Mouse (Mus musculus): ENCODE results near the gene Olfr392. TPM values are rescaled to one million over a fixed set of nuclear protein-coding genes. Genes with fewer than 3 reads are reported as not detected.

Gene Olfr392
- polyA plus RNA-seq (2012; rRNA removed) = not detected in 2 replicates

DNA sequence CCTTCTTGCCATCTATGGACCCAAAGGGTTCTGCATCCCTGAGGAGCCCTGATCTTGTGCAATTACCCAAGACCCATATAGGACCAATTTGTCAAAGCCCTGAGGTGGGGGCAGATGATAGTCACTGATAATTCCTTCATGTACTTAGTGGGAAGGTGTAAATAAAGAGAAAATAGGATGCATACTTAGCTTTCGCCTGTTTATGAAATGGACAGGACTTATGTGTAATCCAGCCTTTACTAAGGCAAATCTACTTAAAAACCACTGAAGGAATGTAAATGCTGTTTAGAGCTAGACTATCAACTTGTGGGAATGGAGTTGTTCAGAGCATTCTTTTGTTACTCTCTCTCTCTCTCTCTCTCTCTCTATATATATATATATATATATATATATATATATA lies at the start of gene Olfr392:
Olfr392 (minus strand) TSS at position 101 of the 400 bp plus-strand sequence.

DNA sequence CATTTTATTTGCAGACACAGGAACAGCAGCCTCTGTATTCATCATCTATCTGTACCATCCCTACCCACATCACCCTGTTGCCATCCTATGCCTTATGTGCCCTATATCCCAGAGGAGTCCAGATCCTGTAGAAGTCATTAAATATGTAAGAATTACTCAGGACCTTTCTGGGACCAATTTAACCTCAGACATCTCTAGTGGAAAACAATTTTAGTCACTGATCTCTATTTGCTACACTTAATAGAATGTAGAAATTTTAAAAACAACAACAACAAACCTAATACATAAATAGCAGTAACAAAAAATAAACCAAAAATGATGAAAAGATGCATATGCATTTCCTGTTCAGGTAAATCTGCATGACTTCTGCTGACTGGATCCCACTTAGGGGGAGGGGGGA lies 34.5 kb upstream of the Olfr392 start, which contains the start of gene Olfr393:
Olfr393 (minus strand) TSS at position 101 of the 400 bp plus-strand sequence.

DNA sequence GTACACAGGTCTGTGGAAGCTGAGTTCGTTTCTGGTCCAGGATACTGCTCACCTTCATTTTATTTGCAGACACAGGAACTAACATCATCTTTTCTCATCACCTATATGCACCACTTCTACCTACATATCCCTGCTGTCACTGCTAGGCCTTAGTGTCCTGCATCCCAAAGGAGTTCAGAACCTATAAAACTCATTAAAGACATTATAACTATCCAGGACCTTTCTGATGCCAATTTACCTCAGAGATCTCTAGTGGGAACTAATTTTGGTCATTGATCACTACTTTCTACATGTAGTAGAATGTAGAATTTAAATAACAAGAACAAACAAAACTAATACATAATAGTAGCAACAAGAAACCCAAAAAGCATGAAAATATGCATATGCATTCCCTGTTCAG lies 13.9 kb downstream of the Olfr392 start, which contains the start of gene Olfr391-ps:
Olfr391-ps (minus strand) TSS at position 101 of the 400 bp plus-strand sequence.

DNA sequence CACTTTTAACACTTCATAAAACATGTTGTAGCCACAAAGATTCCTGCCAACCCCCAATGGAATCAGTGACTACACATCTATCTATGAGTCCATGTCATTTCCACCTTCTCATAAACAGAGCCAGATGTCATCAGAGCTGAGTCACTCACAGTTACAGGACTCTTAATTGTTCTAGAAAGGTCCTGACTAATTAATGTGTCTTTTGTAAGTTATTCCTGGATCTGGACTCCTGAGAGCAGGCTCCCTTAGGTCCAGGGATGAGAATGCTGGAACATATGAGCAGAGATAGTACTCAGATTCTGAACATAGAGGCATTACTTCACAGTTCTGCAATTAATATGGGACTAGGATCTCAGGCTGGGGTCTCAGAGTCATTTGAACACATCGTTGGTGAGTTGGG lies 34.2 kb downstream of the Olfr392 start, which contains the start of gene Olfr390:
Olfr390 (plus strand) TSS at position 301 of the 400 bp plus-strand sequence.

DNA sequence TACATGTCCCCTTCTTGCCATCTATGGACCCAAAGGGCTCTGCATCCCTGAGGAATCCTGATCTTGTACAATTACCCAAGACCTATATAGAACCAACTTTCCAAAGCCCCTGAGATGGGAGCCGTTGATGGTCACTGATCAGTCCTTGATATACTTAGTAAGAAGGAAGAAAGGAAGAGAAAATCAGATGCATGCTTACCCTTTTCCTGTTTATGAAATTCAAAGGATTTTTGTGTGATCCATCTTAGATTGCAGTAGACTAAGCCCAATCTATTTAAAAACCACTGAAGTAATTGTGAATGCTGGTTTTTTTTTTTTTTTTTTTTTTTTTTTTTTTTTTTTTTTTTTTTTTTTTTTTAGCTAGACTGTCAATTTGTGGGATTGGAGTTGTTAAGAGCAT lies 36.2 kb downstream of the Olfr392 start, which contains the start of gene Olfr389:
Olfr389 (minus strand) TSS at position 101 of the 400 bp plus-strand sequence.

Other genes starting within 250 kb of the Olfr392 start
- not detected in 2 replicates for gene Olfr385, start 224.0 kb downstream of the Olfr392 start, polyA plus RNA-seq (2012; rRNA removed)
- gene Olfr384, start 218.5 kb downstream of the Olfr392 start, polyA plus RNA-seq (2012; rRNA removed) = not detected in 2 replicates
- not detected in 2 replicates for gene Zfp735, start 128.3 kb downstream of the Olfr392 start, polyA plus RNA-seq (2012; rRNA removed)
- gene Olfr389, start 36.3 kb downstream of the Olfr392 start, polyA plus RNA-seq (2012; rRNA removed) = not detected in 2 replicates
- gene Olfr390, start 34.1 kb downstream of the Olfr392 start, polyA plus RNA-seq (2012; rRNA removed) = not detected in 2 replicates
- gene Olfr391-ps, start 14.0 kb downstream of the Olfr392 start, polyA plus RNA-seq (2012; rRNA removed) = not detected in 2 replicates
- not detected in 2 replicates for gene Olfr393, start 34.4 kb upstream of the Olfr392 start, polyA plus RNA-seq (2012; rRNA removed)
- not detected in 2 replicates for gene Olfr394, start 73.7 kb upstream of the Olfr392 start, polyA plus RNA-seq (2012; rRNA removed)
- not detected in 2 replicates for gene Olfr395, start 92.2 kb upstream of the Olfr392 start, polyA plus RNA-seq (2012; rRNA removed)
- not detected in 2 replicates for gene Olfr23, start 119.6 kb upstream of the Olfr392 start, polyA plus RNA-seq (2012; rRNA removed)
- gene Olfr397, start 143.8 kb upstream of the Olfr392 start, polyA plus RNA-seq (2012; rRNA removed) = not detected in 2 replicates
- gene Olfr398, start 173.4 kb upstream of the Olfr392 start, polyA plus RNA-seq (2012; rRNA removed) = not detected in 2 replicates
- not detected in 2 replicates for gene Olfr139, start 239.5 kb upstream of the Olfr392 start, polyA plus RNA-seq (2012; rRNA removed)
- not detected in 2 replicates for gene Olfr399, start 239.6 kb upstream of the Olfr392 start, polyA plus RNA-seq (2012; rRNA removed)